Mouse (Mus musculus) kidney, adult 2 months (tissue): ENCODE measurements around the gene Ppp1r9a.

Experiments
- CTCF ChIP-seq: fragments of 200-500 bp; conservative IDR thresholded peaks from 2 replicates; pipeline ENCODE4 v1.5.1; 2011; ENCODE audit warnings: low read depth, mild to moderate bottlenecking, control low read depth, low read length, moderate library complexity, mixed read lengths; ENCODE audit not compliant: insufficient read depth, insufficient read length
- POLR2A ChIP-seq: fragments of 200-500 bp; IDR thresholded peaks from one replicate; pipeline ENCODE4 v1.6.1; 2011; ENCODE audit warnings: low read depth, low read length, control low read depth

DNA sequence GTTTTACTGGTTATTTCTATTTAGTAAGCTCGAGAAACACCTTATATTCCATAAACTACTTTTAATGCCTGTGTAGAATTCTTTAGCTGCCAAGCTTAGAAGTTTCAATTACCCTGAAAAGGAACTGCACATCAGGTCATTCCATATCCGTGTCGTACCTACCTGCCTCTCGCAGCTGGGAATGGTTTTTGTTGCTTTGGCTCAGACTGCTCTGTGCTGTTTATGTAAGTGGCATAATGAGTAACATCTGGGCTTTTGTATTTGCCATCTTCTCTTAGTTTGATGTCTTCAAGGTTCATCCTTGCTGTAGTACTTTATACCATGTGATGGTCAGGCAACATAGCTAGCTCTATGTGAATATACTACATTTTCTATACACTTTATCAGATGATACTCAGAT, 47.0 kb downstream of the Ppp1r9a start:
- TF ChIP-seq CTCF (no peak), POLR2A (no peak)
